Mouse (Mus musculus) midbrain, embryonic 12.5 days (tissue): ENCODE results near the gene Cyth3. TPM values are rescaled to one million over a fixed set of nuclear protein-coding genes. Genes with fewer than 3 reads are reported as not detected.

Source experiments
- ATAC-seq: fragments of 200-750 bp; cut with Nextera tagmentation; 2 replicates; pipeline ENCODE4 v1.8.0; 2017; ENCODE audit warnings: low read depth, moderate TSS enrichment, moderate library complexity; ENCODE audit not compliant: low FRiP score
- H3K27ac ChIP-seq: fragments of 300-500 bp; sonication (generic); replicated peaks from 2 replicates; pipeline ENCODE4 v1.5.1; 2016; ENCODE audit warnings: mild to moderate bottlenecking
- H3K27me3 ChIP-seq: fragments of 300-500 bp; sonication (generic); 2 replicates; pipeline ENCODE4 v1.6.1; 2016; ENCODE audit warnings: mild to moderate bottlenecking
- H3K36me3 ChIP-seq: fragments of 300-500 bp; sonication (generic); 2 replicates; pipeline ENCODE4 v1.6.1; 2016
- H3K4me1 ChIP-seq: fragments of 300-500 bp; sonication (generic); 2 replicates; pipeline ENCODE4 v1.6.1; 2016
- H3K4me2 ChIP-seq: fragments of 300-500 bp; sonication (generic); replicated peaks from 2 replicates; pipeline ENCODE4 v1.6.1; 2016; ENCODE audit warnings: mild to moderate bottlenecking, moderate library complexity
- H3K4me3 ChIP-seq: fragments of 300-500 bp; sonication (generic); 2 replicates; pipeline ENCODE4 v1.5.1; 2016; ENCODE audit warnings: mild to moderate bottlenecking
- H3K9ac ChIP-seq: fragments of 300-500 bp; sonication (generic); replicated peaks from 2 replicates; pipeline ENCODE4 v1.6.1; 2016; ENCODE audit warnings: mild to moderate bottlenecking, moderate library complexity
- H3K9me3 ChIP-seq: fragments of 300-500 bp; sonication (generic); 2 replicates; pipeline ENCODE4 v1.6.1; 2016; ENCODE audit warnings: mild to moderate bottlenecking
- WGBS: fragments of 180-500 bp; shearing (Covaris S2); methylation state at CpG from one replicate; pipeline ENCODE4 v1.1.7; 2016; 5-methylcytosine and 5-hydroxymethylcytosine counted together
- polyA plus RNA-seq: library from polyadenylated mRNA; unstranded; fragments of >200 nt; fragmentation: Nextera tagmentation; extraction: Ambion mirVana; gene quantifications from 2 replicates; pipeline ENCODE4 v1.2.1, GENCODE M21; 2016

Cyth3 gene
- polyA plus RNA-seq, 1 experiment from 2014 or later, result 32.2 TPM

GRCm38 (mm10) chr5:143629686-143630085, 7.4 kb downstream of the Cyth3 start:
- WGBS, result 90% methylated on average over 8 of the region's 8 CpGs
- Histone ChIP-seq H3K27me3 (no peaks in the 10 kb centered on the region), H3K4me3 (no peak overlapping the region), H3K9me3 (no peaks in the 10 kb centered on the region), H3K4me1 (peaks cover 11% of the 10 kb centered on the region; the same call in 1 of the 2 replicates), H3K9ac (no peak overlapping the region), H3K36me3 (no peaks in the 10 kb centered on the region), H3K4me2 (no peak overlapping the region), H3K27ac (no peak overlapping the region)
- ATAC-seq, result no peak

- no peak overlapping the region for H3K9ac ChIP-seq
- H3K36me3 ChIP-seq, result no peaks in the 10 kb centered on the region
- H3K27me3 ChIP-seq, result no peaks in the 10 kb centered on the region
- ATAC-seq, result no peak
- peaks cover 14% of the 10 kb centered on the region; the same call in 1 of the 2 replicates for H3K4me1 ChIP-seq
- H3K27ac ChIP-seq, result no peak overlapping the region
- no peak overlapping the region for H3K4me2 ChIP-seq
- H3K4me3 ChIP-seq, result no peak overlapping the region
- H3K9me3 ChIP-seq, result no peaks in the 10 kb centered on the region
- 98% methylated on average over 3 of the region's 3 CpGs for WGBS
Observed at GRCm38 (mm10) chr5:143630214-143630613, 8.0 kb downstream of the Cyth3 start.

DNA sequence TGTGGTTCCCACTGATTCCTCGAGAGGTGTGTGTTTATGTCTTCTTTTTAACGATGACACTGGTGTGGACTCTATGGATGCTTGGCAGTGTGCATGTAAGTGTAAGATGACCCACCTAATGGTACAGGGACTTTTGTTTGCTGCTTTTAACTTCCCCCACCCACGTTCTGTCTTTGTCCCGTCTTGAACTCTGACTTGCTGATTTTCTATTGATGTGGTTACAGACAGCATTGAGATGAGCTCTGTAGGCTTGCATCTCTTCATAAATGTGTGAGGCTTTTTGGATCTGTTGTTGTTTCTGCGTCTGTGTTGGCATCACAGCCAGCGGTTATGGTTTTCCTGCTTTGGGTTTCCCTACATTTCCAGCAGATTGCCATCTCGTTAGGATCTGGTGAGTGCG, 8.5 kb downstream of the Cyth3 start:
- H3K27me3 ChIP-seq, result no peaks in the 10 kb centered on the region
- H3K9me3 ChIP-seq, result no peaks in the 10 kb centered on the region
- H3K9ac ChIP-seq, result no peak overlapping the region
- no peak for ATAC-seq
- no peak overlapping the region for H3K4me2 ChIP-seq
- H3K4me3 ChIP-seq, result no peak overlapping the region
- no peak overlapping the region for H3K27ac ChIP-seq
- WGBS, result 89% methylated on average over 8 of the region's 8 CpGs
- no peaks in the 10 kb centered on the region for H3K36me3 ChIP-seq
- peaks cover 10% of the 10 kb centered on the region; the same call in 1 of the 2 replicates for H3K4me1 ChIP-seq

DNA sequence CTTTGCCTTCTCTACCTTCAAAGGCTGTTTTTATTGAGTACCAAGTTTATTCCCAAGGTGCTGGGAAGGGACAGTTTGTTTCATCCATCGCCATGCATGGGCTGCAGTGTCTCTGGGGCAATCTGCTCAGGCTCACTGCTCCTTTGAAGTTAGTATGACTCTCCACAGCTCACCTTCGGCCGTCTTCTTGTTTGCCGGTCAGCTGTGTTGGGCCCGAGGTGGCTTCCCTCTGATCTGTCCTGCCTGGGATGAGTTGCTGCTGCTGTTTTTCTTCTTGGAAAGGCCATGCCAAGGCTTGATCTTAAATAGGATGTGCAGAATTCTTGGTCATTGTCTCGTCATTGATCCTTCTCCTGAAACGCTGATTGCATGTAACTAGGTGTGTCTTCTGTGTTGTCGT, 9.3 kb downstream of the Cyth3 start:
- Histone ChIP-seq H3K4me3 (no peak overlapping the region), H3K4me1 (peaks cover 5% of the 10 kb centered on the region; the same call in 1 of the 2 replicates), H3K27me3 (no peaks in the 10 kb centered on the region), H3K36me3 (no peaks in the 10 kb centered on the region), H3K4me2 (no peak overlapping the region), H3K9me3 (no peaks in the 10 kb centered on the region), H3K27ac (no peak overlapping the region), H3K9ac (no peak overlapping the region)
- WGBS, result 85% methylated on average over 8 of the region's 8 CpGs
- ATAC-seq, result no peak

DNA sequence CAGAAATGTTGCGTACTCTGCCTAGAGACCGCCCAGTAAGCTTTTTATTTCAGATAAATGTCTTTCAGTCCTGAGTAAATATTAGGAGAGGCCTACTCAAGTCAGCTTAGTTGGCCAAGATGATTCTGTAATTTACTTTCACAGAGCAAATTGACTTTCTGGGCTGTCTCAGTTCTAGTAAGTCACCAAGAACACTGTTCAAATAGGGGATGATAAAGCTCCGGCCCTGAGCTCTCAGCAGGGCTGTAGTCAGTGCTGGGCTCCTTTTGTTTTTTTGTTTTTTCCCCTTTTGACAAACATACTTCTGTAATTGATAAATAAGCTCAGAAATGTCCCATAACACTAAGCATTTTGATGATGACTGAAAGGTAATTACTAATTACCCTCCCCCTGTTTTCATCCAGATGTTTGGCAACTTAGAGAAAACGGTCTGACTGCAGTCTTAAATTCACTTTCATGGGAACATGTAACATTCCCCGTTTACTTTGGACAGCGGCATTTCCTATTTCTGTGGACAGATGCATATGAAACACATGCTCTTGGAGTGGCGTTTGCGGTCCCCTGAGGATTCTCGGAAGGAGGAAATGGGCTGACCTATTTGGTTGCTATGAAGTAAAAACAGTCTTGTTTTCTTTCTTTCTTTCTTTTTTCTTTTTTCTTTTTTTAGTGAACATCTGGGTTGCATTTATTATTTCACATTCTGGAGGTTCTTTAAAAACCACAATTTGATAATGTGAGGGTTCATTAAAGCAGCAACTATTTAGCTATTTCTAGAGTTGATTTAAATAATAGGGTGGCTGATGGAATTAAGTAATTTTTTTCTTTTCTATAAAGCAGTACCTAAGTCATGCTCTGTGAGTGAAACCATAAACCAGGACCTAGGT, 10.7 kb downstream of the Cyth3 start:
- Histone ChIP-seq H3K9me3 (no peaks in the 10 kb centered on the region), H3K9ac (no peak overlapping the region), H3K27me3 (no peaks in the 10 kb centered on the region), H3K4me3 (no peak overlapping the region), H3K36me3 (no peaks in the 10 kb centered on the region), H3K27ac (0 out of 2 replicates have a peak overlapping the region, but pooled peaks have one; percentile 1), H3K4me1 (peaks cover 5% of the 10 kb centered on the region; the same call in 1 of the 2 replicates), H3K4me2 (no peak overlapping the region)
- 71% methylated on average over 9 of the region's 9 CpGs for WGBS
- ATAC-seq, result no peak

DNA sequence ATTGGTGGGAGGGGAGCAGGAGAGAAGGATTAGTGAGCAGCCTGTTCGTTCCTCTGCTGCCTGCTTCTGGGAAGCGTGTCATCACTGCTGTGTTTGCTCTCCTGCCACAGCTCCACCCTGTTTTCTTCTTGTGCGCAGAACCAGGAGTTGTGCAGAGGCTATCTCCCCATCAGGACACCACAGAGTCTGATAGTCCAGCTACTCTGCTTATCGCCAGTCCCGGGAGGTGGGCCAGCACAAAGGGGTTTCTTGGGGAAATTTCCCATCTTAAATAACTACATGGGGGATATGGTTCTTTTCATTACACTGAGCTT, 11.3 kb downstream of the Cyth3 start:
- peak overlapping the region; percentile 1; the same call in 1 of the 2 replicates for H3K27ac ChIP-seq
- 57% methylated on average over 5 of the region's 5 CpGs for WGBS

DNA sequence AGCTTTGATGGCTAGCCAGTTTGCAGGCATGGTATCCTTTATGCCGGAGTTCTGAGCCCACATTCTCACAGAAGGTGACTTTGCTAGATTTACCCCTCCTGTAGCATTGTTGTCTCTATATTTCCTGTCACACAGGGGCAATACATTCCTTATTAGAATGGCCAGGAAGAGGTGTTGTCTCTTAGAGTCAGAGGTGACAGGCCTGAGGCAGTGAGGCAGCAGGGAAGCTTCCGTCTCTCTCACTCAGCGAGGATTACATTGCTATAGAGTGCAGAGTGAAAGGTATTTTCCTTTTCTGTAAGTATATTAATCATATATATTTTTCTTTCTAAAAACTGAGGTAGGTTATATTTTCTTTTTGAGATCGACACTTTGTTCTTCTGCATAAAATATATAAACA, 11.6 kb downstream of the Cyth3 start:
- no peak overlapping the region for H3K9ac ChIP-seq
- ATAC-seq, result no peak
- peaks cover 5% of the 10 kb centered on the region; the same call in 1 of the 2 replicates for H3K4me1 ChIP-seq
- peak overlapping the region; percentile 1; the same call in 1 of the 2 replicates for H3K27ac ChIP-seq
- 67% methylated on average over 4 of the region's 4 CpGs for WGBS
- no peak overlapping the region for H3K4me3 ChIP-seq
- no peaks in the 10 kb centered on the region for H3K9me3 ChIP-seq
- no peaks in the 10 kb centered on the region for H3K36me3 ChIP-seq
- no peak overlapping the region for H3K4me2 ChIP-seq
- no peaks in the 10 kb centered on the region for H3K27me3 ChIP-seq

More for the DNA sequence above, 11.3 kb downstream of the Cyth3 start:
- no peak overlapping the region for H3K9ac ChIP-seq
- no peak overlapping the region for H3K4me2 ChIP-seq
- ATAC-seq, result no peak
- H3K27me3 ChIP-seq, result no peaks in the 10 kb centered on the region
- no peak overlapping the region for H3K4me3 ChIP-seq
- H3K36me3 ChIP-seq, result no peaks in the 10 kb centered on the region
- H3K4me1 ChIP-seq, result peaks cover 5% of the 10 kb centered on the region; the same call in 1 of the 2 replicates
- H3K9me3 ChIP-seq, result no peaks in the 10 kb centered on the region

DNA sequence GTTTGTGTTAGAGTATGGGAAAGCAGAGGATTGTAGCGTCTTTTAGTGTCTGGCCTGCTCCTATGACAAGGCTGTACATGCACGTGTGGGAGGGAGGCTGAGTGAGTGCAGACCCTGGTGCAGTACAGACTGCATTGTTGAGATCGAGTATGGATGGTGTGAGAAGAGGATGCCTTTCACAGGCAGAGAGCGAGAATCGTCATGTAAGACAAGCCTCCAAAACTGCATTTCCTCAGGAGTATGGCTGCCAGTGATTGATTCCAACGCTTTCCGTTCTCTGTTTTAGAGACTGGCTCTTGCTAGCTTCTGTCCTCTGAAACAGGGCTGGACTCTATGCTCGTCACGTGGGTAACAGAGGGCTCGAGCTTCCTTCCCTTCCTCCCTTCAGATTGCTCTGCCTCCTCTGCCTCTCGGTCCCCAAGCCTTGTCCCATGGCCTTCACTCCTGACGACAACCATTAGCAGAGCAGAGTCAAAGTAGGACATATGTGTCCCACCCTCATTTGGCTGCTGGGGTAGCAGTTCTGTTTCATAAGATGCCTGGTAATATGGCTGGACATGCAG, 12.4 kb downstream of the Cyth3 start:
- Histone ChIP-seq H3K36me3 (no peaks in the 10 kb centered on the region), H3K27ac (no peak overlapping the region), H3K4me1 (peaks cover 5% of the 10 kb centered on the region; the same call in 1 of the 2 replicates), H3K4me2 (no peak overlapping the region), H3K27me3 (no peaks in the 10 kb centered on the region), H3K9me3 (no peaks in the 10 kb centered on the region), H3K9ac (no peak overlapping the region), H3K4me3 (no peak overlapping the region)
- WGBS, result 62% methylated on average over 12 of the region's 12 CpGs
- ATAC-seq, result no peak

DNA sequence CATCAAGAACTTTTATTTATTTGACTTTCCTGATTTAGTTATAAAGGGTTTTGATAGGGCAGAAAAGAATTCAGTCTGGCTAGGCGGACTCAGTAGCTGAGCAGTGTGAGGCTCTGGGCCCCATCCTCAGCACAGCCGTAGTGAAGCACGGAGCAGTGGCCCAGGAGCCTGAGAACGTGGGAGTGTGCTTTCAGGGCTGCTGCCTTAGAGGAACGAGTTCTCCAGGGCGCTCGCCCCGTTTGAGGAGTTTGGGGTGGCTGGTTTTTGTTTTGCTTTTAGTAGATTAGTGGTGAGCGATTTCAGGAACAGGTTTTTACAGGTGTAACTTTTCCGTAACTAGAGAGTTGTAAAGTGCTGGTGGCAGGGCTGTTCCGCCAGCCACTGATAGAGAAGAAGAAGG, 13.1 kb downstream of the Cyth3 start:
- H3K9ac ChIP-seq, result no peak overlapping the region
- no peak overlapping the region for H3K4me3 ChIP-seq
- WGBS, result 79% methylated on average over 11 of the region's 11 CpGs
- no peak overlapping the region for H3K4me2 ChIP-seq
- H3K9me3 ChIP-seq, result no peaks in the 10 kb centered on the region
- no peaks in the 10 kb centered on the region for H3K36me3 ChIP-seq
- no peak overlapping the region for H3K27ac ChIP-seq
- no peaks in the 10 kb centered on the region for H3K27me3 ChIP-seq
- ATAC-seq, result no peak
- H3K4me1 ChIP-seq, result peaks cover 5% of the 10 kb centered on the region; the same call in 1 of the 2 replicates

DNA sequence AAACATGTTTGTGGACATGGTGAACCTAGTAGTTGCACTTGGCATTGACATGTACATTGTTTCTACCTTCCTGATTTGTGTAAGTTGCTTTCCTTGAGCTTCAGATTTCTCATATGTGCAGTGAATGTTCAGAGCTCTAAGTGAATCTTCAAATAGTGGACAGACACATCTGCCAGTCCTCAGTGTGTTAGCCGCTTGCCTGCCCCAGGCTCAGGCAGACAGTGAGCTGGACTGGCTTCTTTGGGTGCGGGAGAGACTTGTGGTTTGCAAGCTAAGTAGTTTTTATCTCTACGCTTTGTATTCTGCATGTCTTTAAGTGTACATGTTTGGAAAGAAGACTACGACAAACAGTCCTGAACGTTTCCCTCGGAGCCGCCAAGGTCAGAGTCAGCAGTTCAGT, 13.9 kb downstream of the Cyth3 start:
- H3K4me1 ChIP-seq, result peaks cover 5% of the 10 kb centered on the region; the same call in 1 of the 2 replicates
- H3K27me3 ChIP-seq, result no peaks in the 10 kb centered on the region
- no peak for ATAC-seq
- no peak overlapping the region for H3K4me2 ChIP-seq
- WGBS, result 82% methylated on average over 7 of the region's 7 CpGs
- H3K9me3 ChIP-seq, result no peaks in the 10 kb centered on the region
- no peak overlapping the region for H3K4me3 ChIP-seq
- no peak overlapping the region for H3K9ac ChIP-seq
- H3K36me3 ChIP-seq, result no peaks in the 10 kb centered on the region
- H3K27ac ChIP-seq, result no peak overlapping the region

- Histone ChIP-seq H3K27me3 (no peaks in the 10 kb centered on the region), H3K27ac (no peak overlapping the region), H3K9ac (no peak overlapping the region), H3K36me3 (no peaks in the 10 kb centered on the region), H3K4me3 (no peak overlapping the region), H3K9me3 (no peaks in the 10 kb centered on the region), H3K4me1 (peaks cover 5% of the 10 kb centered on the region; the same call in 1 of the 2 replicates), H3K4me2 (no peak overlapping the region)
- no peak for ATAC-seq
- 81% methylated on average over 11 of the region's 11 CpGs for WGBS
Observed at GRCm38 (mm10) chr5:143637832-143638420, 15.7 kb downstream of the Cyth3 start.
